Mouse (Mus musculus): Measurements from ENCODE around the gene Acot7. TPM values are rescaled to one million over a fixed set of nuclear protein-coding genes. Genes with fewer than 3 reads are reported as not detected.

Gene Acot7
- polyA plus RNA-seq, 1 experiment, result 32.0 TPM

DNA sequence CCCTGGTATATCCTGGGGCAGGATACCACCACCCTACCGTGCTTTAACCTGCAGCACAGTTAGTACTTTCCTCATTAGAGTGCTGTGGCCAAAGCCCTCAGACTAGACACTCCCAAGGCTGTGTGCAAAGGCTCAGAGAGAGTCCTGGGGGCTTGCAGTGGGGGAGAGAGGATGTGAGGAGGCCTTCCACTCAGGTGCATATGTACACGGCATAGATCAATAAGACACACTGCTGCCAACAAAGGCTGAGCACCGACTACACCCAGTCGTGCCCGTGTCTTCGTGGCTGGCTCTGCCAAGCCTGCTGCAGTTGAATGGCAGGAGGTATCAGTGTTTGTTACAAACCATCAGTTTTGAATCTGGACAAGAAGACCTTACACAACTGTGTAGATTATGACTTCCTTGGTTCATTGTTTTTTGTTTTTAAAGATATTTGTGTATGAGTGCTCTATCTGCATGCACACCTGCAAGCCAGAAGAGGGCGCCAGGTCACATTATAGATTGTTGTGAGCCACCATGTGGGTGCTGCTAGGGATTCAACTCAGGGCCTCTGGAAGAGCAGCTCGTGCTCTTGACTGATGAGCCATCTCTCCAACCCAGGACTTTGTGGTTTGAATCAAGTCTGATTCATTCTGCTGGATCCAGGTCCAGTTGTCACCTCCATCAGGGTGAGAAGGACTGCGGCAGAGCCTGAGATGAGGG lies 87.1 kb downstream of the Acot7 start:
- 88% methylated on average over 9 of the region's 9 CpGs for WGBS
- TF ChIP-seq CTCF (IDR thresholded peaks at IDR 0.05; ENCODE audit: control insufficient read depth, insufficient read depth, low read length), result peak; percentile 34; the same call in 1 of the 2 replicates
- no peak for TF ChIP-seq POLR2A (IDR thresholded peaks at IDR 0.05; ENCODE audit: borderline replicate concordance, control insufficient read depth, low read depth, low read length)
- no peaks in the 10 kb centered on the region for H3K4me1 ChIP-seq (ENCODE audit: control insufficient read depth, insufficient read depth, low read length)
- no peak overlapping the region for H3K27ac ChIP-seq (ENCODE audit: control insufficient read depth, insufficient read depth, low read depth, low read length, poor library complexity)
- no peak overlapping the region for H3K4me3 ChIP-seq (replicated peaks; ENCODE audit: control insufficient read depth, low read depth, low read length)

DNA sequence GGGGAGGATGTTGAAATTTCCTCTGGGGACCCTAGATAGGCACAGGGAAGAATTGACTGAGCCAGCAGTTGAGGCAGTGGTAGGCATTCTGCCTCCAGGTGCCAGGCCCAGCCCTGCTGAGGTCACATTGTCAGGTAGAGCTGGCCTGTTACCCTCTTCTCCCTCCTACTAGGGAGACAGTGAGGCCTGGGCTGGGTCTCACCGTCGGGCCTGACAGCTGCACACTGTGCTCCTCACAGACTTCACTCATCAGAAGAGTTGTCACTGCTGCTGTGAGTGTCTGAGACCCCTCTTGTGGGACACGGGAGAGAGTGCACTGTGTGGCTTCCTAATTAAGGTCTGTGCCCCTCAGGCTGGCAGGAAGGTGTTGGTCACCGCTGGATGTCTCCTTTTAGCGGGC lies 87.9 kb downstream of the Acot7 start:
- H3K4me3 ChIP-seq (replicated peaks; ENCODE audit: control insufficient read depth, low read depth, low read length), result no peak overlapping the region
- H3K27ac ChIP-seq (ENCODE audit: control insufficient read depth, insufficient read depth, low read depth, low read length, poor library complexity), result no peak overlapping the region
- TF ChIP-seq POLR2A (IDR thresholded peaks at IDR 0.05; ENCODE audit: borderline replicate concordance, control insufficient read depth, low read depth, low read length), result no peak
- no peak for TF ChIP-seq CTCF (IDR thresholded peaks at IDR 0.05; ENCODE audit: control insufficient read depth, insufficient read depth, low read length)
- WGBS, result 79% methylated on average over 5 of the region's 5 CpGs
- H3K4me1 ChIP-seq (ENCODE audit: control insufficient read depth, insufficient read depth, low read length), result no peaks in the 10 kb centered on the region

DNA sequence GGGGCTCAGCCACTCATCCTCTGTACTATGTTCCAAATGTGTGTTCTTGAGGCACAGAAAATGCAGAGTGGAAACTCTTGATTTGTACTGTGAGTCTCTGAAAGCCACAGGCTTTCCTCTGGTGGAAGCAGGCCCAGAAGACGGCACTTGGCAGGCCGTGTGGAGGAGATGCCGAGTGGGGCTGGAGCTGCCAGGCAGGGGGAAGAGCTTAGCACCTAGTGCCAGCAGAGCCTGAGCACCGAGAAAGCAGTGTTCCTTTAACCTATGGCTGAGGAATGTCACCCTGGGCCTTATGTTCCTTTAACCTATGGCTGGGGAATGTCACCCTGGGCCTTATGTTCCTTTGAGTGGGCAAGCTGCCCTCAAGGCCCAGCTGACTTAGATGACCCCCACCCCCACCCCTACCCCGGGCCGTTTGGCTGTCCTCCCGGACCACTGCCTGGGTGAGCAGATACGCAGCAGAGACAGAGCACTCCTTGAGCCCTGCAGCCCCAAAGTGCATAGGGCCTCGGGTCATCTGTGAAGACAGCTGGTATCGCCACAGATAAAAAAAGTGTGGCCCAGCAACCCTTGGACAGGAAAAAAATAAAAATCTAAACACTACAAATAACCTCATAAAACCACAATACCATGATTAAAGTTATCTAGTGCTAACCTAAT lies 88.4 kb downstream of the Acot7 start:
- no peaks in the 10 kb centered on the region for H3K4me1 ChIP-seq (ENCODE audit: control insufficient read depth, insufficient read depth, low read length)
- no peak overlapping the region for H3K4me3 ChIP-seq (replicated peaks; ENCODE audit: control insufficient read depth, low read depth, low read length)
- 78% methylated on average over 10 of the region's 10 CpGs for WGBS
- no peak for TF ChIP-seq CTCF (IDR thresholded peaks at IDR 0.05; ENCODE audit: control insufficient read depth, insufficient read depth, low read length)
- no peak for TF ChIP-seq POLR2A (IDR thresholded peaks at IDR 0.05; ENCODE audit: borderline replicate concordance, control insufficient read depth, low read depth, low read length)
- no peak overlapping the region for H3K27ac ChIP-seq (ENCODE audit: control insufficient read depth, insufficient read depth, low read depth, low read length, poor library complexity)

DNA sequence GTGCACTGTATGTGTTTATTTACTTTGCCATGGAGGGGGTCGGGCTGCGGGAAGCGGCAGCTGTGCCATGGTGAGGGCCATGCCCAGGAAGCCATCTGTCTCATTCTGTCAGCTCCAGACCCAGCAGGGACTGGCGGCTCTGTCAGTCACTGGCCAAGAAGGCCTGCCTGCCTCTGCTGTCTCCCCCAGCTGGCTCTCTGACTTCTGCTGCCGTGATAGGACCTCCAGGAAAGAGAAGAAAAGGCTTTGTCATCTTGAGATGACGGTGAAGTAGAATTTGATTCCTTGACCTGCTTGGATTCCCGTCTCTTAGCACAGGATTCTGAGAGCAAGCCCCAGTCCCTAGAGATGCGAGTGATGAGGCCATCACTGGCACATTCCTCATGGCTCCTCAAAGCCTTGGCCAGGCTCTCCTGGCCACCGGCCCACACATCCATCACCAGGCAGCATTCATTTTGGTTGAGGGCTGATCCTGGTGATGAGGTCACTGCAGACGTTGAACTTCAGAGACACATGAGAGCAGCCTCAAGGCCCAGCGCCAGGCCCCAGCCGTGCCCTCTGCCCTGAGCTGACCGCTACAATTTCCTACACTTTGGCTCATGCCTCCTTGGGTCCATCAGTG lies 89.9 kb downstream of the Acot7 start:
- WGBS, result 76% methylated on average over 13 of the region's 13 CpGs
- Histone ChIP-seq H3K4me3 (replicated peaks; ENCODE audit: control insufficient read depth, low read depth, low read length) (no peak overlapping the region), H3K27ac (ENCODE audit: control insufficient read depth, insufficient read depth, low read depth, low read length, poor library complexity) (no peak overlapping the region), H3K4me1 (ENCODE audit: control insufficient read depth, insufficient read depth, low read length) (no peaks in the 10 kb centered on the region)
- no peak for TF ChIP-seq CTCF (IDR thresholded peaks at IDR 0.05; ENCODE audit: control insufficient read depth, insufficient read depth, low read length)
- no peak for TF ChIP-seq POLR2A (IDR thresholded peaks at IDR 0.05; ENCODE audit: borderline replicate concordance, control insufficient read depth, low read depth, low read length)

DNA sequence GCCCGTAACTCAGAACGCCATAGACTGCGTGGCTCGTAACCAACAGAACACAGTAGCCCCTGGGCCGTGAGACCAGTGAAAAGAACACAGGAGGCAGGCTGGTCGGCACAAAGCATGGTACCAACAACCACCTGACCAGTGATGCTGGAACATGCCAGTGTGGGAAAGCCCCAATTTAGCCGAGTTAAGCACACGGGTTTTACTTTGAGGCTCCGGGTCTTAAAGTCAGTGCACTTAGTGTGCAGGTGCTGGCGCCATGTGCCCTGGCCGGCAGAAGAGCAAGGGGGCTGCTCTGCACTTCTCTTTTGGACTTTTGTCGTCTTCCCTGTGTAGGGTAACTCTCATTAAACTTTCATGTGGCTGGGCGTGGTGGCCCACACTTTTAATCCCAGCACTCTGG lies 92.0 kb downstream of the Acot7 start:
- H3K4me1 ChIP-seq (ENCODE audit: control insufficient read depth, insufficient read depth, low read length), result no peaks in the 10 kb centered on the region
- no peak overlapping the region for H3K4me3 ChIP-seq (replicated peaks; ENCODE audit: control insufficient read depth, low read depth, low read length)
- 86% methylated on average over 13 of the region's 13 CpGs for WGBS
- no peak for TF ChIP-seq POLR2A (IDR thresholded peaks at IDR 0.05; ENCODE audit: borderline replicate concordance, control insufficient read depth, low read depth, low read length)
- TF ChIP-seq CTCF (IDR thresholded peaks at IDR 0.05; ENCODE audit: control insufficient read depth, insufficient read depth, low read length), result no peak
- no peak overlapping the region for H3K27ac ChIP-seq (ENCODE audit: control insufficient read depth, insufficient read depth, low read depth, low read length, poor library complexity)

DNA sequence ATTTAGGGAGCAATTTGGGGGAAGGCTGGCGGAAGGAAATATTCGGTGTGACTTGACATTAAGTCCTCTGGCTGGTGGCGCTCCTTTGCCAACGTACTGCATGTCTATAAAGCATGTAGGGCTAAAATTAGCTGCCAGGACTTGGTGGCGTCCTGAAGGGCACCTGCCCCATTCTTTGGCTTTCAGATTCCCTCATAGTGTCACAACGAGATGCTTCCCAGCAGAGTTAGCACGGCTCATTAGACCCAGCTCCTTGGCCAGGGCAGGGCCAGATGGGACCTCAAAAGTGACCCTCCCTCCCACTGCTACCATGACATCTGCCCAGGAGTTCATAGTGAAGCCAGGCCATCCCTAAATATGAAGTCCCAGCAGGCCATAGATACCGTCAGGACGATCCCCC lies 92.7 kb downstream of the Acot7 start:
- 86% methylated on average over 9 of the region's 9 CpGs for WGBS
- no peak overlapping the region for H3K4me3 ChIP-seq (replicated peaks; ENCODE audit: control insufficient read depth, low read depth, low read length)
- no peaks in the 10 kb centered on the region for H3K4me1 ChIP-seq (ENCODE audit: control insufficient read depth, insufficient read depth, low read length)
- H3K27ac ChIP-seq (ENCODE audit: control insufficient read depth, insufficient read depth, low read depth, low read length, poor library complexity), result no peak overlapping the region
- TF ChIP-seq CTCF (IDR thresholded peaks at IDR 0.05; ENCODE audit: control insufficient read depth, insufficient read depth, low read length) (no peak), POLR2A (IDR thresholded peaks at IDR 0.05; ENCODE audit: borderline replicate concordance, control insufficient read depth, low read depth, low read length) (no peak)

DNA sequence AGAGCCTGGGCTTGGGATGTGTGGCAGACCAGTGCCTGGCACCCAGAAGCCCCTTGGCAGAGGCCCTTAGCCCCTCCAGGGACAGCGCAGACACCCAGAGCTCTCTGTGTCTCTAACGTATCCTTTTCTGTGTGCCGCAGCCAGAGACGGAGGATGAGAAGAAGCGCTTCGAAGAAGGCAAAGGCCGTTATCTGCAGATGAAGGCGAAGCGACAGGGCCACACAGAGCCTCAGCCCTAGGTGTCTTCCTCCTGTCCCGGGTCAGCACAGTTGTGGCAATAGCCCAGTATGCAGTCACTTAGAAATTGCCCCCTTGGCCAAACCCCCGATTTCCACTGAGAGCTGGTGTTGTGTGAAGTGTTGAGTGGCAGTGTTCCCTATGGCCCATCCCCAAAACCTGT lies 93.4 kb downstream of the Acot7 start:
- TF ChIP-seq POLR2A (IDR thresholded peaks at IDR 0.05; ENCODE audit: borderline replicate concordance, control insufficient read depth, low read depth, low read length) (no peak), CTCF (IDR thresholded peaks at IDR 0.05; ENCODE audit: control insufficient read depth, insufficient read depth, low read length) (no peak)
- no peak overlapping the region for H3K4me3 ChIP-seq (replicated peaks; ENCODE audit: control insufficient read depth, low read depth, low read length)
- H3K27ac ChIP-seq (ENCODE audit: control insufficient read depth, insufficient read depth, low read depth, low read length, poor library complexity), result no peak overlapping the region
- WGBS, result 91% methylated on average over 11 of the region's 11 CpGs
- H3K4me1 ChIP-seq (ENCODE audit: control insufficient read depth, insufficient read depth, low read length), result no peaks in the 10 kb centered on the region

DNA sequence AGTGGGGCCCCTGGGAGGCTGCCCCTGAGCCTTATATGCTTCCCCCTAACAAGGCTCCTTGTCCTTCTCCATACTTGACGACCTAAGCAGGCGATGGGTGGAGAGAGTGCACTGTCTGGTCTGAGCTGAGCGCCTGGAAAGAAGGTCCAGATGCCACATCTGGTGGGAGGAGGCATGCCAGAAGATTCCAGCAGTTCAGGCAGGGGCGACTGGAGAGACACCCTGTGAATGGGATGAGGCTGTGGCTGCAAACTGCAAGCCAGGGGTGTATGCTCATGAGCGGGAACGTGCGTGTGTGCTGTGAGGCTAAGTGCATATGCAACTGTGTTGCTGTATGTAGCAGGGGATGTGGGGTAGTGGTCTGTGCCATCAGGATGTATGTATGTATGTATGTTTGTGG lies 94.1 kb downstream of the Acot7 start:
- H3K27ac ChIP-seq (ENCODE audit: control insufficient read depth, insufficient read depth, low read depth, low read length, poor library complexity), result no peak overlapping the region
- TF ChIP-seq POLR2A (IDR thresholded peaks at IDR 0.05; ENCODE audit: borderline replicate concordance, control insufficient read depth, low read depth, low read length), result no peak
- no peak for TF ChIP-seq CTCF (IDR thresholded peaks at IDR 0.05; ENCODE audit: control insufficient read depth, insufficient read depth, low read length)
- no peaks in the 10 kb centered on the region for H3K4me1 ChIP-seq (ENCODE audit: control insufficient read depth, insufficient read depth, low read length)
- 84% methylated on average over 7 of the region's 7 CpGs for WGBS
- H3K4me3 ChIP-seq (replicated peaks; ENCODE audit: control insufficient read depth, low read depth, low read length), result no peak overlapping the region
